In genomic region chr5:53590875-53591682, GRCm38 (mm10) we compare ENCODE assay signal across 8 mouse cellular contexts.
DNase-seq lines count a peak whose midpoint lies in the region; ATAC-seq and TF ChIP-seq lines count a peak whose summit lies in the region.

No protein-coding gene starts in this region.

- peak overlapping the region; percentile 75 for H3ac ChIP-seq in myocyte (ENCODE audit: control insufficient read depth, insufficient read length)

- H3K9me3 ChIP-seq in embryonic facial prominence, embryonic 15.5 days (replicated peaks): no peaks in the 10 kb centered on the region
- H3K9me3 ChIP-seq in hindbrain, embryonic 15.5 days: no peaks in the 10 kb centered on the region
- H3K9me3 ChIP-seq in stomach, embryonic 16.5 days (replicated peaks; ENCODE audit: control insufficient read depth, low read length): no peaks in the 10 kb centered on the region

- H3K9ac ChIP-seq in embryonic facial prominence, embryonic 15.5 days: peak overlapping the region; percentile 90
- peak overlapping the region; percentile 89 for H3K9ac ChIP-seq in hindbrain, embryonic 15.5 days
- peak overlapping the region; percentile 96 for H3K9ac ChIP-seq in stomach, embryonic 16.5 days (ENCODE audit: low read length)

- intact Hi-C loops in heart, postnatal 25 days (cut with DNase I): loop anchor here (5.0 kb wide), 2 partner anchors 119 to 319 kb away; no protein-coding TSS in a partner anchor

- WGBS in embryonic facial prominence, embryonic 15.5 days: under 1% methylated on average over 47 of the region's 67 CpGs
- WGBS in hindbrain, embryonic 15.5 days: under 1% methylated on average over 58 of the region's 67 CpGs
- WGBS in stomach, embryonic 16.5 days: under 1% methylated on average over 48 of the region's 67 CpGs

- no peak for ATAC-seq in embryonic facial prominence, embryonic 15.5 days (ENCODE audit: insufficient number of reproducible peaks, low FRiP score, low TSS enrichment, low read depth)
- peak; percentile 2 for ATAC-seq in hindbrain, embryonic 15.5 days (ENCODE audit: low FRiP score, low read depth)
- ATAC-seq in stomach, embryonic 16.5 days (ENCODE audit: insufficient read depth, low FRiP score): no peak

- peak; percentile 19 for TF ChIP-seq POLR2A in myocyte (IDR thresholded peaks at IDR 0.05; ENCODE audit: insufficient read length, low read depth)

- H3K4me1 ChIP-seq in embryonic facial prominence, embryonic 15.5 days: peaks cover 24% of the 10 kb centered on the region
- peaks cover 41% of the 10 kb centered on the region for H3K4me1 ChIP-seq in hindbrain, embryonic 15.5 days (replicated peaks)
- H3K4me1 ChIP-seq in stomach, embryonic 16.5 days (ENCODE audit: control insufficient read depth, insufficient read depth, low read length): peaks cover 7% of the 10 kb centered on the region; the same call in 1 of the 2 replicates

- H3K4me2 ChIP-seq in embryonic facial prominence, embryonic 15.5 days (replicated peaks): peak overlapping the region; percentile 97
- H3K4me2 ChIP-seq in hindbrain, embryonic 15.5 days: peak overlapping the region; percentile 83
- H3K4me2 ChIP-seq in myocyte (ENCODE audit: low read depth): peak overlapping the region; percentile 56
- H3K4me2 ChIP-seq in stomach, embryonic 16.5 days (ENCODE audit: low read depth, low read length): peak overlapping the region; percentile 92

- peaks cover 6% of the 10 kb centered on the region for H3K27me3 ChIP-seq in embryonic facial prominence, embryonic 15.5 days
- H3K27me3 ChIP-seq in hindbrain, embryonic 15.5 days: 0 out of 2 replicates have a peak, but pooled peaks cover 3% of the 10 kb centered on the region
- no peaks in the 10 kb centered on the region for H3K27me3 ChIP-seq in myocyte (ENCODE audit: control insufficient read depth, insufficient read depth, insufficient read length)
- H3K27me3 ChIP-seq in stomach, embryonic 16.5 days (ENCODE audit: control insufficient read depth, insufficient read depth, low read length): no peaks in the 10 kb centered on the region

- no peaks in the 10 kb centered on the region for H3K36me3 ChIP-seq in embryonic facial prominence, embryonic 15.5 days
- H3K36me3 ChIP-seq in hindbrain, embryonic 15.5 days: no peaks in the 10 kb centered on the region
- H3K36me3 ChIP-seq in myocyte (ENCODE audit: control insufficient read depth, insufficient read depth): no peaks in the 10 kb centered on the region
- no peaks in the 10 kb centered on the region for H3K36me3 ChIP-seq in stomach, embryonic 16.5 days (ENCODE audit: control insufficient read depth, insufficient read depth, low read length)

- H3K4me3 ChIP-seq in embryonic facial prominence, embryonic 15.5 days (replicated peaks): peak overlapping the region; percentile 89
- peak overlapping the region; percentile 96 for H3K4me3 ChIP-seq in hindbrain, embryonic 15.5 days
- peak overlapping the region; percentile 91 for H3K4me3 ChIP-seq in myocyte
- H3K4me3 ChIP-seq in stomach, embryonic 16.5 days (replicated peaks; ENCODE audit: low read length): peak overlapping the region; percentile 96

- peaks cover 52% of the 10 kb centered on the region for H3K79me2 ChIP-seq in myocyte (ENCODE audit: control insufficient read depth, insufficient read depth)

- DNase-seq in heart, adult 11 months: peak; percentile 93
- no peak for DNase-seq in heart, postnatal 25 days (ENCODE audit: low spot score)
- DNase-seq in adrenal gland, postnatal 36 days: peak; percentile 22 to 36
- DNase-seq in liver: peak; percentile 11

- H3K27ac ChIP-seq in embryonic facial prominence, embryonic 15.5 days (replicated peaks): peak overlapping the region; percentile 99
- peak overlapping the region; percentile 94 for H3K27ac ChIP-seq in hindbrain, embryonic 15.5 days (replicated peaks)
- peak overlapping the region; percentile 99 for H3K27ac ChIP-seq in stomach, embryonic 16.5 days (ENCODE audit: low read length)

TF ChIP-seq in myocyte, 11 proteins besides CTCF, POLR2A, EP300 and RAD21:
- peak; percentile 36 for TF ChIP-seq POLR2AphosphoS2 (IDR thresholded peaks at IDR 0.05; ENCODE audit: insufficient read length, low read depth)
- no peak for TF ChIP-seq REST (IDR thresholded peaks at IDR 0.05; ENCODE audit: insufficient read depth, insufficient read length)
